Mouse (Mus musculus) lung, embryonic 14.5 days (tissue): ENCODE measurements at regions not wholly inside any gene's neighbourhood (a gene's known extent, or its start where the extent isn't known, plus 50 kb on each side); places are given as distances from the start of the nearest gene placed in this dataset.

ENCODE experiments used
- ATAC-seq: fragments of 200-750 bp; cut with Nextera tagmentation; 2 replicates; pipeline ENCODE4 v1.8.0; 2017; ENCODE audit warnings: mild to moderate bottlenecking, moderate TSS enrichment, moderate library complexity; ENCODE audit not compliant: insufficient read depth
- DNase-seq: peaks from one replicate; pipeline ENCODE4 v3.0.0-alpha.2; 2015
- H3K27ac ChIP-seq: fragments of 300-500 bp; sonication (generic); 2 replicates; pipeline ENCODE4 v1.5.1; 2014; ENCODE audit warnings: low read depth, mild to moderate bottlenecking, moderate library complexity
- H3K27me3 ChIP-seq: fragments of 300-500 bp; sonication (generic); 2 replicates; pipeline ENCODE4 v1.6.1; 2014; ENCODE audit warnings: low read length, control low read depth; ENCODE audit not compliant: insufficient read depth
- H3K36me3 ChIP-seq: fragments of 300-500 bp; sonication (generic); 2 replicates; pipeline ENCODE4 v1.6.1; 2014; ENCODE audit warnings: control low read depth; ENCODE audit not compliant: insufficient read depth
- H3K4me1 ChIP-seq: fragments of 300-500 bp; sonication (generic); 2 replicates; pipeline ENCODE4 v1.6.1; 2014; ENCODE audit warnings: antibody characterized with exemption, control low read depth; ENCODE audit not compliant: insufficient read depth
- H3K4me2 ChIP-seq: fragments of 300-500 bp; sonication (generic); 2 replicates; pipeline ENCODE4 v1.6.1; 2014; ENCODE audit warnings: mild to moderate bottlenecking
- H3K4me3 ChIP-seq: fragments of 300-500 bp; sonication (generic); 2 replicates; pipeline ENCODE4 v1.5.1; 2014; ENCODE audit warnings: low read depth, low read length
- H3K9ac ChIP-seq: fragments of 300-500 bp; sonication (generic); 2 replicates; pipeline ENCODE4 v1.6.1; 2014
- H3K9me3 ChIP-seq: fragments of 300-500 bp; sonication (generic); 2 replicates; pipeline ENCODE4 v1.6.1; 2016; ENCODE audit warnings: low read depth, low read length, control low read depth
- CTCF ChIP-seq: IDR thresholded peaks from 2 replicates; pipeline ENCODE4 v1.5.1; 2016; ENCODE audit warnings: antibody characterized with exemption, low read depth
- WGBS: fragments of 180-500 bp; shearing (Covaris S2); extraction: QIAGEN DNeasy Blood & Tissue Kit; methylation state at CpG from one replicate; pipeline ENCODE4 v1.1.7; 2014; 5-methylcytosine and 5-hydroxymethylcytosine counted together

DNA sequence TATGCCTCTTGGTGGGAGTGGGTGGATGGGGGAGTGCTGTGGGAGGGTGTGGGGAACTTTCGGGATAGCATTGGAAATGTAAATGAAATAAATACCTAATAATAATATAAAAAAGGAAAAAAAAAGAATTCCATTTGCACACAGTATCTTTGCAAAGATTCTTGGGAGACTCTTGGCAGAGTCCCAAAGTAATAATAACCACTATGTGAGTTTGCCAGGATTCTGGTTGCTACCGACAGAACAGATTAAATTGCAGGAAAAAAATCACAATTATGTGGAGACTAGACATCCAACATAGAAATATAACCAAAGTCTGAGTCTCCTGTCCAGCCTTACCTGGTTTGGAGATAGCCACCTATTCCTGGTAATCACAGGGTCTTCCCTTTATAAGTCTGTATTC, 75.6 kb upstream of the Fam49a start:
- DNase-seq (peak; percentile 66), ATAC-seq (no peak)
- no peaks in the 10 kb centered on the region for H3K4me1 ChIP-seq
- no peak overlapping the region for H3K4me2 ChIP-seq
- H3K36me3 ChIP-seq: no peaks in the 10 kb centered on the region
- TF ChIP-seq CTCF: no peak
- H3K4me3 ChIP-seq: no peak overlapping the region
- H3K9ac ChIP-seq: no peak overlapping the region
- WGBS: 62% methylated on average over 2 of the region's 2 CpGs
- no peak overlapping the region for H3K27ac ChIP-seq
- H3K9me3 ChIP-seq: no peaks in the 10 kb centered on the region
- no peaks in the 10 kb centered on the region for H3K27me3 ChIP-seq

DNA sequence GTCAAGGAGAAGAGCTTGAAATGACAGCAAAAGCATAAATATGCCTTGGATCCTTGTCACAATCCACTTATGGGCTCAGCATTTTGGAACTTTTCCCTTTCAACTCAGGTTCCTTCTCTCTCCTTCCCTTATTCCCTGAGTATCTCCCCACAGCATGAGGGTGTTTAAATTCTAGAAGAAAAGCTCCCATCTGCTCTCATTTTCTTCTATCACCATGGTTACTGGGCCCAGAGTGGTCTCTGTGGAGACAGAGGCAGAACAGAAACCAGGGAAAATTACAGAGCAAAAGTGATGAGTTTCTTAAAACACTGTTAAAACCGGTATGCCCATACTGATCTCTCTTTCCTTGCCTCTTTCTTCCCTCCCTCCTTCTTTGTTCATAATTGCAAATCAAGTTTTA, 66.9 kb upstream of the Fam49a start:
- no peaks in the 10 kb centered on the region for H3K27me3 ChIP-seq
- ATAC-seq (no peak), DNase-seq (no peak)
- H3K4me3 ChIP-seq: no peak overlapping the region
- no peak for TF ChIP-seq CTCF
- H3K4me1 ChIP-seq: no peaks in the 10 kb centered on the region
- no peak overlapping the region for H3K4me2 ChIP-seq
- H3K27ac ChIP-seq: no peak overlapping the region
- no peaks in the 10 kb centered on the region for H3K36me3 ChIP-seq
- no peak overlapping the region for H3K9ac ChIP-seq
- WGBS: 79% methylated on average over 1 of the region's 1 CpGs
- no peaks in the 10 kb centered on the region for H3K9me3 ChIP-seq

DNA sequence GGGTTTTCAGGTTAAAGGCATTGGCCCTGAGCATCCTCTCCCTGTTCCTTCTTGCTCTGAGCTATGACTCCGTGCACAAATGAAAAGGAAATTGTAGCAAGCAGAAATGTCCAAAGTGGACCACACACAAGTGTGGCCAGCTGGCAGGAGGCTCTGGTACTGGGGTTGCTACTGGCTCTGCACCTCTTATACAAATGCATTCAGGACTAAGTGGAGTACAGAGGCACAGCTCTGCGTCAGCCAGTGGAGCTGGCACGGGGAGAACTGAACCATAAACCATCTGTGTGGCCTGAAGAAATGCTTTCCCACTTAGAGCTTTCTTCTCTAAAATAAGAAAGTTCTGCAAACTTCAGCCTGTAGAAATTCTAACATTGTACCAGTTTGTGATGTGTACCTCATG, 65.3 kb upstream of the Fam49a start:
- no peak for DNase-seq
- H3K9ac ChIP-seq: no peak overlapping the region
- H3K36me3 ChIP-seq: no peaks in the 10 kb centered on the region
- no peak for ATAC-seq
- H3K4me3 ChIP-seq: no peak overlapping the region
- H3K9me3 ChIP-seq: no peaks in the 10 kb centered on the region
- no peak overlapping the region for H3K27ac ChIP-seq
- no peak for TF ChIP-seq CTCF
- H3K4me2 ChIP-seq: no peak overlapping the region
- no peaks in the 10 kb centered on the region for H3K4me1 ChIP-seq
- no peaks in the 10 kb centered on the region for H3K27me3 ChIP-seq
- 80% methylated on average over 3 of the region's 3 CpGs for WGBS

DNA sequence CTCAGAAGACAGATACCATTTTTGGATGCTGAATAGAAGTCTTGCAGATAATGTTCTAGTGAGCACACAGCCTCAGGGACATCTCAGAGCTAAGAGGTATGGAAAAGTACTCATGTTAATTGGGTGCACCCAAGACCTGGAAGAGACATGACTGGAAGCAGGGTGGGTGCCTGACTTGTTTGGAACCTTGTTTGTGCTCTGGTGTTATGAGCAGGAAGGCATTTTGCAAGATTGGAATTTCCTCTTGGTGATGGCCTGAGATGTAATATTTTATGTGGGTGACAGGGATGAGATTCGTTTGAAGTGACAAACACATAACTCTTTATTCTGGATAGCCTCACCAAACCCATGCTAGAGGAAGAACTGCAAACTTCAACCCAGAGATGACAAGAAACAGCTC, 53.7 kb upstream of the Fam49a start:
- H3K9me3 ChIP-seq: no peaks in the 10 kb centered on the region
- ATAC-seq: no peak
- H3K36me3 ChIP-seq: no peaks in the 10 kb centered on the region
- H3K27me3 ChIP-seq: no peaks in the 10 kb centered on the region
- no peak overlapping the region for H3K4me2 ChIP-seq
- no peak overlapping the region for H3K4me3 ChIP-seq
- 40% methylated on average over 1 of the region's 1 CpGs for whole genome bisulfite sequencing
- DNase-seq: no peak
- no peak for TF ChIP-seq CTCF
- H3K9ac ChIP-seq: no peak overlapping the region
- no peaks in the 10 kb centered on the region for H3K4me1 ChIP-seq
- H3K27ac ChIP-seq: no peak overlapping the region
